Mouse (Mus musculus): ENCODE measurements around the gene Bri3.
A peak's percentile ranks its signal among the peaks of the same experiment; 100 is the strongest.
"Not testable (repeated sequence)": the region's sequence is repeated elsewhere in the genome, so short reads cannot be mapped to it uniquely, and the experiment has no call there.

Bri3 gene

DNA sequence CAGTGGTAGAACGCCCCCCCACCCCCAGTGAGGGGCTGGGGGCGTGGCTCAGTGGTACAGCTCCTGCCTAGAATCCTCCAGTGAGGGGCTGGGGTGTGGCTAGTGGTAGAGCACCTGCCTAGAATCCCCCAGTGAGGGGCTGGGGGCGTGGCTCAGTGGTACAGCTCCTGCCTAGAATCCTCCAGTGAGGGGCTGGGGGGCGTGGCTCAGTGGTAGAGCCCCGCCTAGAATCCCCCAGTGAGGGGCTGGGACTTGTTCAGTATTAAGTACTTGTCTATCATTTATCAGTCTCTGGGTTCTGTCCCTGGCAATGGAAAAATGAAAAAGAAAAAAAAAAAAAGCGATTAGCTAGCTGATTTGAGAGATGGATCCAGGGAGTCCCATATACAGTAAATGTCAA, 122.3 kb downstream of the Bri3 start:
- DNase-seq = not testable (repeated sequence)

GRCm38 (mm10) chr5:144368661-144369205, 124.5 kb downstream of the Bri3 start:
- no peak for DNase-seq

- no peak for DNase-seq
Observed at GRCm38 (mm10) chr5:144370986-144371385, 126.7 kb downstream of the Bri3 start.

DNA sequence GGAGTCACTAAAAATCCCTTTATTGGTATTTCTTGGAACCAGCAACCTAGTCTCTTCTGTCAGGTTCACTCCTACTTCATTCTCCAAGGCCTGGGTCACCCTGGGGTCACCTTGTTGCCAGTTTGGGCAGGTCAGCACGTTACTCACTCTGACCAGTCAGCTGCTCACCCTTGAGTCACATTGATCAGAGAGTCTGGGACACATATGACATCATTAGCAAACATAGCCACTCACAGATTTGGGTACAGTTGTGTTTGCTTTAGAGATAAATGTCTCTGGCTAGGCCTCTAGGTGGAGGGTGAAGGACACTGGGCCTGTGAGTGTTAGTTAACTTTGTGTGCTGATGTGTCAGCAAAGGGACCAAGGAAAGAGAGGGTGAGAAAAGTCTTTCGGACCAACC, 127.9 kb downstream of the Bri3 start:
- DNase-seq = no peak

GRCm38 (mm10) chr5:144372885-144373284, 128.6 kb downstream of the Bri3 start:
- DNase-seq = no peak

GRCm38 (mm10) chr5:144379431-144379830, 135.2 kb downstream of the Bri3 start:
- no peak for DNase-seq

DNA sequence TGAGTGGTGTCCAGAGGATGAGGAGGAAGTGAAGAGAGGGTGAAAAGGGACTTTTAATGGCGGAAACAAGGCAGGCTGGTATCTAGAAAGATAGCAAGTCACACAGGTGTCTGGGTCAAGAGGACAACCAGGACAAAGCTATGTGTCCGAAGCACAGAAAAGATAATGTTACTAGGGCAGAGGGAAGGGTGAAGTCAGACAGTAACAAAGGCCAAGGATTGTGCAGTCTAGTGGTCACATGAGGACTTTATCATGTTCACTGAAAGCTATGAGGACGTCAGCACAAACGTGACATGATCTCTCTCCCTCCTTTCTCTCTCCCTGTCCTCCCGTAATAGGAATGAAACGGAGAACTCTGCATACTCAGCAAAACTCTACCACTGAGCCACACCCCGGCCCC, 136.5 kb downstream of the Bri3 start:
- no peak for DNase-seq

DNA sequence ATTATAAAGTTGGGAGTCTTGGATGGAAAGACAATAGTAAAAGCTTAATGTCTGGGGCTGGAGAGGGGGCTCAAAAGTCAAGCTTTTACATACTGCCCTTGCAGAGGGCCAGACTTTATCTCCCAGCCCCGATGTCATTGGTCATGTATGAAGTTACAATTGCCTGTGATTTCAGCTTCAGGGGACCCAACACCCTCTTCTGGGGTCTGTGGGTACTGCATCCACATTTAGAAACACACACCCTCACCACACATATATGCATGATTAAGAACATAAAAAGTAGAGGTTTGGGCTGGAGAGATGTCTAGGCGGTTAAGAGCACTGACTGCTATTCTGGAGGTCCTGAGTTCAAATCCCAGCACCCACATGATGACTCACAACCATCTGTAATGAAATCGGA, 137.5 kb downstream of the Bri3 start:
- no peak for DNase-seq

DNA sequence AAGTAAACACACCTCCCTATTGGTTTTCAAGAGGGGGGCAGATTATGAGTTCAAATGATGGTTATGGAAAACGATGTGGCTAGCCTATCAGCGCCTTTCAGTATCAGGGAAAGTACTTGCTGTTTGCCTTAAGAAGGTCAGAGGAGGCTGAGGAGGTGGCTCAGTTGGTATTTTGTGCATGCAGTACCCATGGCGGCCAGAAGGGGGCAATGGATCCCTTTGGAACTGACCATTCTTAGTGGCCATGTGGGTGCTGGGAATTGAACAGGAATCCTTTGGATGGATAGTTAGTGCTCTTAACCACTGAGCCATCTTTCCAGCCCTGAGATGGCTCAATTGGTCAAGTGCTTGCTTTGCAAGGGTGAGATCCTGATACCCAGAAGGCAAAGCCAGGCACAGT, 139.7 kb downstream of the Bri3 start:
- no peak for DNase-seq

DNA sequence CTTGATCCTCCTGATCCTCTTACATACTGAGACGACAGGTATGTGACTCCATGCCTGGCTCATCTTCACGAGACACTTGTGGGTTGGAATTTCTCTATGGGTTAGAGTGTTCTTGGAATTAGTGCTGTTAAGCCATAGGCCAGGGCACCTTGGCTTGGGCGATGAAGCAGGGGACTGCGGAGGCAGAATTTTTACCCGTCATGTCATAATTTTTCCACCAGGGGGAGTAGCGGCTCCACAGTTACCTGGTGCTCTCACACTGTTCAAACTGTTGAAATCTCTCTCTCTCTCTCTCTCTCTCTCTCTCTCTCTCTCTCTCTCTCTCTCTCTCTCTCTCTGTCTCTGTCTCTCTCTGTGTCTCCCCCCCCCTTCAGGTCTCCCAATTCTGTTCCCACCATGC, 143.6 kb downstream of the Bri3 start:
- DNase-seq = peak; percentile 46

DNA sequence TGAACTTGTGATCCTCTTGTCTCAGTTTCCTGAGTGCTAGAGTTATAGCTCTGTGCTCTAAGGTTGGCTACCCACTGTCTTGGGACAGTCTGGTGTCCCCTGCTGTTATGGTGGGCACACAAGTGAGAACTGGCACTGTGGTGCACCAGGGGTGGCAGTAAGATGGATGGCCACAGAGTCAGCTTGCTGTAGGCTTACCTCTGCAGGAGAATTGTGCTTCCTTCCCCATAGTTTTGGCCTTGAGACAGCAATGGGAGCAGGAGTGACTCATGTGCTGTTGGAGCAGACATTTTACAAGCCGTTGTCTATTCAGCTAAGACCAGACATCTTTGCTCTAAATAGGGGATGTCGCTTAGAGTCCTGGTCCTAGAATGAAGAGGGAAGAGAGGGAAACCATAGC, 149.9 kb downstream of the Bri3 start:
- no peak for DNase-seq

- no peak for DNase-seq
Observed at GRCm38 (mm10) chr5:144397566-144397965, 153.3 kb downstream of the Bri3 start.

GRCm38 (mm10) chr5:144400821-144401220, 156.6 kb downstream of the Bri3 start:
- no peak for DNase-seq

DNA sequence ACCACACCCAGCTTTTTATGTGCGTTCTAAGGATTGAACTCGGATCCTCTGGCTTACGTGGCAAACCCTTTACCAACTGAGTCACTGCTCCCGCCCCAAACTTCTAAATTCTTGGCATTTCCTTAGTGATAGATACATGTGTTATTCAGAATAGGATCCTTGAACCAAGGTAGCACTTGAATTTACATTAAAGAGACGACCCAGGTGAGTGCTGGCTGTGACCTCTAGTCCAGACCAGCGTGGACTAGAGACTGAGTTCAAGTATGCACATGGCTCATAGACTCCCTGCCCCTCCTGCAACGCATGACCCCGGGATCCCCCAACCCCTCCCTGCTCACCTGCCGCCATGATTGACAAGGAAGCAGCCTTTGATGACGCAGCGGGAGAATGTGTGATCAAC, 162.0 kb downstream of the Bri3 start:
- DNase-seq = no peak

DNA sequence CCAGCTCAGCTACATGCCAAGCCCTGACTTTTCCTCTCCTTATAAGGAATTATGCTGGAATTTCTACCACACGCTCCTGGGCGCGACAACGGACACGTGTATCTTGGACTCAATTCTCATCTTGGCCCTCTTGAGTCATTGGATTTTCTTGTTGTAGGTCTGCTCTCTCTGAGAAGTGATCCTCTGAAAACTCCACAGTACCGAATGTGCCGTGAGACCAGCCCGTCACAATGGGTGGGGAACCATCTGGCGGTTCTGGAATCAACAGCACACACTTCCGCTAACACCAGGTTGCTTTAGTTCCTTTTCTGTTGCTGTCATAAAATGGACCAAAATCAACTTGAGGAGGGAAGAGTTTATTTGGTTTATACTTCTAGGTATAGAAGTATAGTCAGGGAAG, 166.4 kb downstream of the Bri3 start:
- DNase-seq = peak; percentile 52

GRCm38 (mm10) chr5:144411702-144412101, 167.5 kb downstream of the Bri3 start:
- peak; percentile 17 for DNase-seq

GRCm38 (mm10) chr5:144412781-144413180, 168.5 kb downstream of the Bri3 start:
- no peak for DNase-seq

DNA sequence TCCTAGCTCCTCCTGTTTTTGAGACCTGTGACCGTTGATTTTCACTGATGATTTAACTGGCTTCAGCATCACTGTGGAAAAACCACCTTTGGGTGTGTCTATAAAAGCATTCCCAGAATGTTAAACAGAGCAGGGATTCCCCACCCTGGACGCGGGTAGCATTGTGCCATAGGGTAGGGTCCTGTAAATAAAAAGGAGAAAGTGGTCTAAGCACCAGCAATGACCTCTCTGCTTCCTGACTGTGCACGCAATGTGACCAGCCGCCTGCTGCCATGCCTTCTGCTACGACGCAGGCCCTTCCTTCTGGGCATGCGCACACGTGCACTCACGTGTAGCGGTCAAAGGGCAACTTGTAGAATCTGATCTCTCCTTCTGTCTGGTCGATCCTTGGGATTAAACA, 174.2 kb downstream of the Bri3 start:
- no peak for DNase-seq

GRCm38 (mm10) chr5:144420001-144420400, 175.8 kb downstream of the Bri3 start:
- DNase-seq = no peak

GRCm38 (mm10) chr5:144426697-144427096, 182.5 kb downstream of the Bri3 start:
- DNase-seq = no peak

DNA sequence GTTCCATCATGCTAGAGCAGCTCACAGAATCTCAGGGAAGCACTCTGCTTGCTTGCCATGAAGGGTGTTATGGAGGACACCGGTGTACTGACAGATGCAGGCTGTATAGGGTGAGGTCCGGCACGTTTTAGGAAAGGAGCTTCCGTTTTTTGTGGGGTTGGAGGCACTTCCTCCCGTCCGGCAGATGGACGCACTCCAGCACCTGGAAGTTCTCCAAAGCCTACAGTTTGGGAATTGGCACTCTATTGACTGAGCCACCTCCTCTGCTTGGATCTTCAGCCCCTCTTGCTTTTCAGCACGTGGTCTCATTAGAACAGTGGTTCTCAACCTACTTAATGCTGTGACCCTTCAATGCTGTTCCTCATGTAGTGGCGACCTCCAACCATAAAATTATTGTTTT, 183.6 kb downstream of the Bri3 start:
- DNase-seq = no peak

- no peak for DNase-seq
Observed at GRCm38 (mm10) chr5:144431481-144431880, 187.2 kb downstream of the Bri3 start.

- no peak for DNase-seq
Observed at GRCm38 (mm10) chr5:144439286-144440040, 195.2 kb downstream of the Bri3 start.

- DNase-seq = no peak
Observed at GRCm38 (mm10) chr5:144441831-144442271, 197.6 kb downstream of the Bri3 start.

All from right cerebral cortex, adult 18-20 months (tissue).